Mouse (Mus musculus) heart, postnatal 14 days (tissue): ENCODE measurements around the gene Vmn1r10. TPM values are rescaled to one million over a fixed set of nuclear protein-coding genes. Genes with fewer than 3 reads are reported as not detected.

Source experiments
- DNase-seq, 2 experiments: peaks; one replicate each; pipeline ENCODE4 v3.0.0; 2021 to 2022
- intact Hi-C: fragments of 180-260 bp; cut with DNase I; formaldehyde crosslinking; loops from one replicate; pipeline ENCODE4 v1.15.1; 2025
- long read RNA-seq, 2 experiments: library from polyadenylated mRNA; stranded (forward); transcript quantifications; one replicate each; pipeline ENCODE4 v2.0.0; 2021
- total RNA-seq, 2 experiments: library from RNA; stranded (reverse); gene quantifications; 2 replicates each; pipeline ENCODE4 v1.2.3; 2021

Gene Vmn1r10
- total RNA-seq, result not detected
- long read RNA-seq, experiment 1, result 0 reads
- long read RNA-seq, experiment 2, result 0 reads

- intact Hi-C loops, result no loop called here
- DNase-seq, result no peak
These were observed at the start of gene Vmn1r10 for GRCm38 (mm10) chr6:57109154-57109553. TSS of gene Vmn1r10 (plus strand) at chr6:57109454.

GRCm38 (mm10) chr6:57063730-57064129, 45.5 kb upstream of the Vmn1r10 start:
- intact Hi-C loops, result no loop called here
- DNase-seq, result peak in 1 of 2 experiments; percentile 8

GRCm38 (mm10) chr6:57066487-57066886, 42.8 kb upstream of the Vmn1r10 start, which contains the start of gene Vmn1r9:
TSS of gene Vmn1r9 (plus strand) at chr6:57066787.
- intact Hi-C loops, result loop anchor here (5.0 kb wide), 1 partner anchor 259 kb away; no protein-coding TSS in a partner anchor
- no peak for DNase-seq

GRCm38 (mm10) chr6:57106358-57106757, 2.9 kb upstream of the Vmn1r10 start:
- DNase-seq, result no peak
- intact Hi-C loops, result no loop called here

GRCm38 (mm10) chr6:57133155-57133554, 23.9 kb downstream of the Vmn1r10 start, which contains the start of gene Vmn1r11:
TSS of gene Vmn1r11 (plus strand) at chr6:57133455.
- no peak for DNase-seq
- intact Hi-C loops, result no loop called here

- DNase-seq, result no peak
- intact Hi-C loops, result no loop called here
These were observed 47.4 kb downstream of the Vmn1r10 start, which contains the start of gene Vmn1r12 for GRCm38 (mm10) chr6:57156619-57157018. TSS of gene Vmn1r12 (plus strand) at chr6:57156919.

Other genes starting within 250 kb of the Vmn1r10 start
- 10 to 100 TPM; 69.8 to 74.9 TPM for gene Nt5c3, start 185.5 kb upstream of the Vmn1r10 start, total RNA-seq
- gene Vmn1r4, start 185.4 kb upstream of the Vmn1r10 start, total RNA-seq, result under 1 TPM; 0.10 to 0.12 TPM
- not detected for gene Vmn1r5, start 139.2 kb upstream of the Vmn1r10 start, total RNA-seq
- gene Vmn1r6, start 112.2 kb upstream of the Vmn1r10 start, total RNA-seq, result not detected
- gene Vmn1r7, start 84.1 kb upstream of the Vmn1r10 start, total RNA-seq, result not detected
- not detected for gene Vmn1r8, start 77.2 kb upstream of the Vmn1r10 start, total RNA-seq
- gene Vmn1r9, start 42.7 kb upstream of the Vmn1r10 start, total RNA-seq, result not detected
- not detected for gene Vmn1r11, start 24.0 kb downstream of the Vmn1r10 start, total RNA-seq
- not detected for gene Vmn1r12, start 47.5 kb downstream of the Vmn1r10 start, total RNA-seq
- gene Vmn1r13, start 93.8 kb downstream of the Vmn1r10 start, total RNA-seq, result not detected
- gene Vmn1r14, start 122.2 kb downstream of the Vmn1r10 start, total RNA-seq, result not detected
- not detected for gene Vmn1r15, start 148.5 kb downstream of the Vmn1r10 start, total RNA-seq
- not detected for gene Vmn1r16, start 220.0 kb downstream of the Vmn1r10 start, total RNA-seq